Mouse (Mus musculus): ENCODE data around the gene Dnajc30. TPM values are rescaled to one million over a fixed set of nuclear protein-coding genes. Genes with fewer than 3 reads are reported as not detected.

Gene Dnajc30
- polyA plus RNA-seq, 1 experiment, result 58.4 TPM

- no peaks in the 10 kb centered on the region; the same call in 1 of the 2 replicates for H3K4me1 ChIP-seq (ENCODE audit: control insufficient read depth, insufficient read depth, low read length)
- TF ChIP-seq CTCF (IDR thresholded peaks at IDR 0.05; ENCODE audit: extremely low read depth, insufficient read depth, low read length) (no peak), POLR2A (IDR thresholded peaks at IDR 0.05; ENCODE audit: extremely low read depth, insufficient read depth, low read length) (no peak; the same call in 1 of the 2 replicates)
- peak overlapping the region; percentile 12; the same call in 1 of the 2 replicates for H3K4me3 ChIP-seq (ENCODE audit: insufficient read depth, low read length)
Measured at GRCm38 (mm10) chr5:135106758-135107256, 42.8 kb downstream of the Dnajc30 start.

GRCm38 (mm10) chr5:135107521-135108501 is 43.8 kb downstream of the Dnajc30 start:
- Histone ChIP-seq H3K4me3 (ENCODE audit: insufficient read depth, low read length) (no peak overlapping the region; the same call in 1 of the 2 replicates), H3K27ac (ENCODE audit: insufficient read depth, low read length) (no peak overlapping the region), H3K4me1 (ENCODE audit: control insufficient read depth, insufficient read depth, low read length) (no peaks in the 10 kb centered on the region; the same call in 1 of the 2 replicates)
- TF ChIP-seq POLR2A (IDR thresholded peaks at IDR 0.05; ENCODE audit: extremely low read depth, insufficient read depth, low read length) (no peak), CTCF (IDR thresholded peaks at IDR 0.05; ENCODE audit: extremely low read depth, insufficient read depth, low read length) (peak; percentile 43; the same call in 1 of the 2 replicates)

More at GRCm38 (mm10) chr5:135106758-135107256, 42.8 kb downstream of the Dnajc30 start:
- H3K27ac ChIP-seq (ENCODE audit: insufficient read depth, low read length), result no peak overlapping the region

- Histone ChIP-seq H3K27ac (ENCODE audit: insufficient read depth, low read length) (no peak overlapping the region), H3K4me3 (ENCODE audit: insufficient read depth, low read length) (no peak overlapping the region), H3K4me1 (ENCODE audit: control insufficient read depth, insufficient read depth, low read length) (no peaks in the 10 kb centered on the region; the same call in 1 of the 2 replicates)
- TF ChIP-seq CTCF (IDR thresholded peaks at IDR 0.05; ENCODE audit: extremely low read depth, insufficient read depth, low read length), result no peak
- no peak for TF ChIP-seq POLR2A (IDR thresholded peaks at IDR 0.05; ENCODE audit: extremely low read depth, insufficient read depth, low read length)
Measured at GRCm38 (mm10) chr5:135109017-135109416, 45.0 kb downstream of the Dnajc30 start.

- no peak overlapping the region for H3K4me3 ChIP-seq (ENCODE audit: insufficient read depth, low read length)
- no peaks in the 10 kb centered on the region; the same call in 1 of the 2 replicates for H3K4me1 ChIP-seq (ENCODE audit: control insufficient read depth, insufficient read depth, low read length)
- H3K27ac ChIP-seq (ENCODE audit: insufficient read depth, low read length), result no peak overlapping the region
- no peak for TF ChIP-seq POLR2A (IDR thresholded peaks at IDR 0.05; ENCODE audit: extremely low read depth, insufficient read depth, low read length)
Measured at GRCm38 (mm10) chr5:135109426-135109825, 45.4 kb downstream of the Dnajc30 start.

GRCm38 (mm10) chr5:135109976-135110375 is 46.0 kb downstream of the Dnajc30 start:
- no peaks in the 10 kb centered on the region; the same call in 1 of the 2 replicates for H3K4me1 ChIP-seq (ENCODE audit: control insufficient read depth, insufficient read depth, low read length)
- no peak overlapping the region for H3K27ac ChIP-seq (ENCODE audit: insufficient read depth, low read length)
- no peak for TF ChIP-seq POLR2A (IDR thresholded peaks at IDR 0.05; ENCODE audit: extremely low read depth, insufficient read depth, low read length)
- no peak for TF ChIP-seq CTCF (IDR thresholded peaks at IDR 0.05; ENCODE audit: extremely low read depth, insufficient read depth, low read length)
- no peak overlapping the region for H3K4me3 ChIP-seq (ENCODE audit: insufficient read depth, low read length)

GRCm38 (mm10) chr5:135113782-135114181 is 49.8 kb downstream of the Dnajc30 start:
- Histone ChIP-seq H3K4me1 (ENCODE audit: control insufficient read depth, insufficient read depth, low read length) (no peaks in the 10 kb centered on the region), H3K27ac (ENCODE audit: insufficient read depth, low read length) (no peak overlapping the region), H3K4me3 (ENCODE audit: insufficient read depth, low read length) (no peak overlapping the region)
- no peak for TF ChIP-seq POLR2A (IDR thresholded peaks at IDR 0.05; ENCODE audit: extremely low read depth, insufficient read depth, low read length)
- TF ChIP-seq CTCF (IDR thresholded peaks at IDR 0.05; ENCODE audit: extremely low read depth, insufficient read depth, low read length), result no peak

GRCm38 (mm10) chr5:135115241-135115640 is 51.2 kb downstream of the Dnajc30 start:
- Histone ChIP-seq H3K4me3 (ENCODE audit: insufficient read depth, low read length) (no peak overlapping the region), H3K4me1 (ENCODE audit: control insufficient read depth, insufficient read depth, low read length) (no peaks in the 10 kb centered on the region), H3K27ac (ENCODE audit: insufficient read depth, low read length) (no peak overlapping the region)
- no peak for TF ChIP-seq CTCF (IDR thresholded peaks at IDR 0.05; ENCODE audit: extremely low read depth, insufficient read depth, low read length)
- TF ChIP-seq POLR2A (IDR thresholded peaks at IDR 0.05; ENCODE audit: extremely low read depth, insufficient read depth, low read length), result no peak

Other genes with a start within 250 kb of the Dnajc30 start
- not detected in 2 replicates for gene Tmem270, start 157.5 kb upstream of the Dnajc30 start, polyA plus RNA-seq (2012; rRNA removed)
- not detected in 2 replicates for gene Cldn13, start 148.7 kb upstream of the Dnajc30 start, polyA plus RNA-seq (2012; rRNA removed)
- 15.1 TPM in 2 replicates for gene Mettl27, start 131.8 kb upstream of the Dnajc30 start, polyA plus RNA-seq (2012; rRNA removed)
- gene Cldn4, start 117.3 kb upstream of the Dnajc30 start, polyA plus RNA-seq (2012; rRNA removed), result 0.04 and 0.08 TPM in 2 replicates
- 0.21 and 0.23 TPM in 2 replicates for gene Cldn3, start 78.0 kb upstream of the Dnajc30 start, polyA plus RNA-seq (2012; rRNA removed)
- 78.3 and 80.1 TPM in 2 replicates for gene Abhd11, start 55.0 kb upstream of the Dnajc30 start, polyA plus RNA-seq (2012; rRNA removed)
- 545 and 568 TPM in 2 replicates for gene Stx1a, start 40.7 kb upstream of the Dnajc30 start, polyA plus RNA-seq (2012; rRNA removed)
- 66.6 and 82.3 TPM in 2 replicates for gene Bud23, start 757 bp downstream of the Dnajc30 start, polyA plus RNA-seq (2012; rRNA removed)
- 26.6 and 29.4 TPM in 2 replicates for gene Vps37d, start 14.1 kb downstream of the Dnajc30 start, polyA plus RNA-seq (2012; rRNA removed)
- 4.2 and 5.0 TPM in 2 replicates for gene Mlxipl, start 25.7 kb downstream of the Dnajc30 start, polyA plus RNA-seq (2012; rRNA removed)
- gene Tbl2, start 85.5 kb downstream of the Dnajc30 start, polyA plus RNA-seq (2012; rRNA removed), result 11.7 and 11.9 TPM in 2 replicates
- gene Bcl7b, start 104.1 kb downstream of the Dnajc30 start, polyA plus RNA-seq (2012; rRNA removed), result 43.7 and 45.3 TPM in 2 replicates
- gene Baz1b, start 123.1 kb downstream of the Dnajc30 start, polyA plus RNA-seq (2012; rRNA removed), result 58.4 and 61.7 TPM in 2 replicates
- 5.5 and 6.0 TPM in 2 replicates for gene Fzd9, start 187.0 kb downstream of the Dnajc30 start, polyA plus RNA-seq (2012; rRNA removed)

Data from cortical plate, adult 2 months (tissue).